Mouse (Mus musculus): ENCODE measurements at regions not wholly inside any gene's neighbourhood (a gene's known extent, or its start where the extent isn't known, plus 50 kb on each side); places are given as distances from the start of the nearest gene placed in this dataset.

GRCm38 (mm10) chr13:84565644-84566532, 343.8 kb downstream of the Tmem161b start:
- no peak for DNase-seq

DNA sequence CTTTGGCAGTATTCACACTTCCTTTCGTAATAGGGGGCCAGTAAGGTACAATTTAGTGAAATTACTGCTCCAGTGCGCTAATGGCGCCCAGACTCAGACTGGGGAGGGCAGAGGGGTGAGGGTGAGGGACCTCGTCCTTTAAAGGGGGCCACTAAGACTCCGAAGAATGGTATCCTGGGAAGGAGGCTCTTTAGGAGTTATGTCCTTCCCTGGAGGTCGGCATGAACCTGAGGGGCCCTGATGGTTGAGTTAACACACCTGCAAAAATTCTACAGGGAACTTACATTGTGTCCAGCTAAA, 344.4 kb downstream of the Tmem161b start:
- DNase-seq: no peak

GRCm38 (mm10) chr13:84569371-84569770, 347.3 kb downstream of the Tmem161b start:
- no peak for DNase-seq

DNA sequence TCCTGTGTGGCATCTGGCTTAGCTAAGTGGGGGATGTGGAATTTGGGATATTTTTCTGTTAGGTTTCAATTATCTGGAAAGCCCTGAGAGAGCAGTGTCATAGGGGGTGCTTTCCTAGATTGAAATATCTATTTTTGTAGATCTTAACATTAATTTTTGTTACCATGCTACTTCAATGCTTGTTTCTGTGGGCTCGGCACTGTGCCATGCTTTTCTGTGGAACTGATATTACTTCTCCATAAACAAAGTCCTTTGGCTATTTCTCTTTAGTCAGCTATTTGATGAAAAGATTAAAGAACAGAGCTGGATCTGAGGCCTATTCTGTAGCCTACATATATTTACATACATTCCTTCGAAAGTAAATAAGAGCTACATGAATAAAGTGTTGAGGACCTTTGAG, 348.1 kb downstream of the Tmem161b start:
- DNase-seq: no peak

DNA sequence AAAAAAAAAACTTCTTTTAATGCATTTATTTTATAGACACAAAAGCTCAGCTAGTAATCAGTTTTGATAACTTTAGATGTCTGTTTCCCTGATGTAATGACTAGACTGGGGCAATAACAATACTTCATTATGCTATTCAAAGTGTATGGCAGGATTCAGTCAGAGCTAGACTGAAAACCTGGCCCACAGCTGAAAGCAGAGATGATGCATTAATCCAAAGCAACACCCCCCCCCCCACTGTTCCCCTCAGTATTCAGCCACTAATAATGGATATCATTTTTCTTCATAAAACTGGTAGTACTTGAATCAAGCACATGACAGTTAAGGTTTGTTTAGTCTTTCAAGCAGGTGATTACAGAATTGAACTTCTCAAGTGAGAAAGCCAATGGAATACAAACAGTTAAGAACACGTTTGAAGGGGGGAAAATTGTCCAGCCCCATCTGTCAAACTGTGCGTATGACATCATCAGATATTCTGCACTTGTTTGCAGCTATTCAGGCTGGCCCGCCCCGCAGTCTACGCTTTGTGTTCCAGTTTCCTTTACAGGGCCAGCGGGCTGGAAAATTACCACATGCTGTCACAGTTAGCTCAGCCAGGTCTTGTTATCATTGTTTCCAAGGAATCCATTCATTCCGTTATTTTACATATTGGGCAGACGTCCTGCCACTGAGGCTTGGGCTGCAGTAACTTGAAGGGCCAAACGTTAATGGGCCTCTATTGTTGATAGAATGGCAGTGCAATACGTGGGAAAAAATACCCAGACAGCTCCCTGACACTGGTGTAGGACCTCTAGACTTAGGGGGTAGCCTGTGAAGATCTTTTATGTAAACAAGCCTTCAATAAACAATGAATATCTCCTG, 349.1 kb downstream of the Tmem161b start:
- DNase-seq: no peak

GRCm38 (mm10) chr13:84571845-84572193, 349.7 kb downstream of the Tmem161b start:
- DNase-seq: no peak

DNA sequence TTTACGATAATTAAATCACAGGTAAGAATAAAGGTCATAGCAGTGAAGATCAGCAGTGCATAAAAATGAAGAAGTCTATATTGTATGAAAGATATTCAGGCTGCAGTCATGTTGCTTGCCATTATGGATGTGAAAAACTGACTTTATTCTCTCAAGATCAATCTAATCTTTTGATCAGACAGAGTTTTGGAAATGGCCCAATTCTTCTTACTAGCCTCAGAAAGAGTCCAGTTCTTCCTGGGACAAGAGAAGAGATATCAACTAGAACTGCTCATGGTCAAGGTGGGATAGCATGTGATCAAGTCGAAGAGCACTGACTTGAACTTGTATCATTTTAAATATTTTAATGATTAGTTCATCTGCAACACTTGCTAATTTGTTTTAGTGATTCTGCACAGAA, 350.1 kb downstream of the Tmem161b start:
- no peak for DNase-seq

DNA sequence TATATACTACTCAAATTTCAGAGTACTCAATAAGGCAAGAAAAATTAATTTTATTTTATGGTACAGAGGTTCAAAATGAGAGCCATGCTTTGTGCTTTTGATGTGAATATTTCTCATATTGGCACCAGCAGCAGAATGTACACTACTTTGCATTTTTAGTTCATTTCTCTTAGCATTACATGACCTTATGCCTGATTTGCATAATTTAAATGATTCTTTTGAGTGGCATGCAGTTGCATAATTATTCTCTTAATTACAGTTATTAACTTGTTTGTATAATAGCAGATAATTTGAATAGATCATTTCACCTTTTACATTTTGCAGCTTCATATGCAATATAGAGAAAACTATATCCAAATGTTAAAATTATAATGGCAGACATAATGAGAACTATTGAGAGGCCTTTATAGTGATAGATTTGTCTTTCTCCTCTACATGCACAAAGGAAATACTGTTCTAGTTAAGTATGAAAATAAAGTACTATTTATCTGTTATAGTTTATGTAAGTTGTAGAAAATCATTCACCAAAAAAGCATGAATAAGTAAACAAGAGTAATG, 374.6 kb downstream of the Tmem161b start:
- DNase-seq: no peak

- DNase-seq: no peak
These were observed 380.5 kb downstream of the Tmem161b start for GRCm38 (mm10) chr13:84602612-84603011.

GRCm38 (mm10) chr13:84612497-84612896, 390.4 kb downstream of the Tmem161b start:
- no peak for DNase-seq

DNA sequence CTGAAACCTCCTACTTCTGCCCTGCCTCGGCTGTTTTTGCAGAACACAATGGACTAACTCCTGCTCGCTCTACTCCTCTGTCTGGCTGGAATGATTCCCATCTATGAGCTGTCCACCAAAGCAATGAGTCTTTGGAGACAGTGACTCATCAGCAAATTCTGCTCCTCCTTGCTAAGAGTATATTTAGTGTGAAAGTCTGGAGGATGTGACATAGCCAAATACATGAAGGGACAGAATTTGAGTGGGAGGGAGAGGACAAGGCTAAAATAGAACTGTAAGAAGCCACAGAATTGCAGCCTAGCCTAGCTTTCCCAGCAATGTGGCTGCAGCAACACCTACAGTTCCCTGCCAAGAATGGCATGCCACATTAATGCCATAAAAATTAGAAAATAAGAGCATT, 390.9 kb downstream of the Tmem161b start:
- DNase-seq: peak; percentile 10

DNA sequence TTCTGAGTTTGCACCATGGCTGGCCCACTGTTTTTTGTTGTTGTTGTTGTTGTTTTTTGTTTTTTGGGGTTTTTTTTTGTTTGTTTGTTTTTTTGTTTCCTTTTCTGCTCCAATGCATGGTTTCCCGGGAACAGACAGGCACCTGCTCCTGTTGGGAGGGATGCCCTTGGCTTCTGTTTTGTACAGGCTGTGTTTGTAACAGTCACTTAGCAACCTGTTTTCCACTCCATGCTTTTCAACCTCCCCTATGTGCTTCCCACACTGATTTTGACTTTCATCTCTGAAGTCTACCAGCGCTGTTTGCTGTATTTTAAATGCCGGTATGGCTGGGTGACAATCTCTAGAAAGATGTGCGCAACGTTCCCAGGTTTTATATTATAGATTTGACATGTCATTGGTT, 402.6 kb downstream of the Tmem161b start:
- no peak for DNase-seq

DNA sequence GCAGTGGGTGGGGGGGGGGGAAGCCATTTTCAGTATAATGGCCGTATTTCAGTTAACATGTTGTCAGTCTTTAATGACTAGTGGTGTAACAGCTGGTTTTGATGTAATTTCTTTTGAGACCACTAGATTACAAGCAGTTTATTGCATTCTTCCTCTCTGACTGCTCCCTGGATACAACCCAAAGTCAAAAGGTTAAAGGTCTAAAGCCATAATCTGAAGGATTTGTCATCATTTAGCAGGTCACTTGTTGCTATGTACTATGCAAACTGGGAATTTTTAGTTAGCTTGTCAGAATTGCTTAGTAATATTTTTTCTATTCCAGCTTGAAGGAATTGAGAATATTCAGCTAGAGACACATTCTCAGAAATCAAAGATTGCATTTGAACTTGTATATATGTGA, 403.4 kb downstream of the Tmem161b start:
- DNase-seq: no peak

DNA sequence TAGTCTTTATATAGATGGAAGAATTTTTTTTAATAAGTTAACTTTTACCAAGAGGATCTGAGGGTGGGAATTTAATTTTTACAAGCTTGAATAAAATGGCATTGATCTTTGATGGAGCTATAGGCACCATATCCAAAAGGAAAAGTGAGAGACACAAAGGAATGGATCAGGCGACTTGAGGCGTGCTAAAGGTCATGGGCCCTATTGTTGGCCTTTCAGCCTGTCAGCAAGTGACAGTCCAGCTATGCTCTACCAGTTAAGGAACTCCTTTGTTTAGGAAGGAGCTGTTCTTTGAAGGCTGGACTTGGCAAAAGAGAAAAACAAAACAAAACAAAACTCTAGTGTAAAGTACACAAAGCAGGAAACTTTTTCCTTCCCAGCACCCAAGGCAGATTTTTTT, 403.8 kb downstream of the Tmem161b start:
- DNase-seq: no peak

DNA sequence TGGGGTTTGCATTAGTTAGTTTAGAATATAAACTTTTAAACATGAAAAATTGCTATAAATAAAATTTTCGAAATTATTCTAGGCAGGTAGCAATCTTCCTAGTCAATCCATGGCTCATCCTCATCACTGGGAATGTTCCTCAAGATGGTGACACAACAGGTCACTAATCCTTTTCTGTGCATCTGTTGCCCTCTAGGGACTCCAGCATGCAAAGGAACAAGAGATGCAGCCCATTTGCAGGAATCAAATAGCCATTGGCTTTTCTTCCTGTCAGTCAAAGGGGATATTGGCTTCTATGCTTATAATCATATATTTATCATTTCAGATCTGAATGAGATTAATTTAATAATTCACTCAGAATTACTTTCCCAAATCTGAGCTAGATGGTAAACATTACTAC, 404.3 kb downstream of the Tmem161b start:
- no peak for DNase-seq

DNA sequence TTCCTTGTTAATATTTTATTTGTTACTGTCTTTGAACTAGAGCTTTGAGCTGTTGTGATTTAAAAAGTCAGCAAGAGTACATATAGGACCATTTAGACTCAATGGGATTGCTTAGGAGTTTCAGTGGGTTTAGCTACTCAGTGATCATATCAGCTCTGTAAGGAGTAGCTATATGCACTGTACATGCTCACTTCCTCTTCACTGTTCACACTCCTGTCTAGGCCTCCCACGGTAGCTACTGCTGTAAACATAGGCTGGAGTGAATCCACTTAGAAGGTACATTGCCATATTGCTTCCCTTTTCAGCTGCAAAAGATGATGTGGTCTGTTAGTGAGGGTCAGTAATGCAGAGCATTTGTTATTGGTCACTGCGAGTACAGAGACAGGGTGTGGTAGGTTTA, 408.6 kb downstream of the Tmem161b start:
- no peak for DNase-seq

DNA sequence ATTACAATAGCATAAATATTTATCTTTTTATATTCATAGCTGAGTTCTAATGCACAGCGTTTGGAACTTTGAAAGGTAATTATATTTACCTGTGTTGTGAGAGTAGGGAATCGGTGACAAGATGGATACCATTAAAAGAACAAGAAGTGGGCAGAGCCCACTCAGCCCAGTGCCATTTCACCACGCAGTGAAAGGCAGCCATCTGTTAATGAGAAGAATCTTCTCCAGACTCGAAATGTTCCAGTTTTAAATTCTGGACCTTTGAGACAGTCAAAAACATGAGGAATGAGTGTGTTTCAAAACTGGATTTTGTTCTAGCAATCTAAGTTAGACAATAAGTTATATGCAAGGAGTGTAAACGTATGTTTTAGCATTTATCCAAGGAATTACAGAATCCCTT, 410.4 kb downstream of the Tmem161b start:
- DNase-seq: no peak

DNA sequence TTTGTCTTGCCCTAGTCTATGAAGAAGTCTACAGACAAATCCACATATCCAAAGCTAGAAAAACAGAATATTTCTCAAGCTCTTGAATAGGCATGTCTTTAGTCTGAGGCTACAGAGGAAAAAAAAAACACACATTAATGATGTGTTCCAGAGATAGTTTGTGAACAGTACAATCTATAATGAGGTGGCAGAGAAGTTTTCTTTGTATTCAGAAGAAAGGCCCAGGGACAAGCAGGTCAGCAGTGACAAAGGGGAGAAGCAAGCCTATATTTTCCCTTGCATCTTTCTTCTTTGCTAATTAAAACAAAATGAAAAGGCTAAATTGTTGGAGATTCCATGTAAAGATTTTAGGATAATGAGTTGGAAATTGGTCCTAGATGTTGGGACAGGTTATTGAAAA, 414.7 kb downstream of the Tmem161b start:
- no peak for DNase-seq

GRCm38 (mm10) chr13:84637606-84638005, 415.5 kb downstream of the Tmem161b start:
- no peak for DNase-seq

- DNase-seq: no peak
These were observed 416.4 kb downstream of the Tmem161b start for GRCm38 (mm10) chr13:84638401-84638934.

GRCm38 (mm10) chr13:84639087-84640022, 417.3 kb downstream of the Tmem161b start:
- no peak for DNase-seq

- DNase-seq: no peak
These were observed 421.9 kb downstream of the Tmem161b start for GRCm38 (mm10) chr13:84644024-84644423.
